Mouse (Mus musculus) lung, embryonic 16.5 days (tissue): ENCODE measurements around the gene Ppp1r18. TPM values are rescaled to one million over a fixed set of nuclear protein-coding genes. Genes with fewer than 3 reads are reported as not detected.

ENCODE experiments used
- ATAC-seq: fragments of 200-750 bp; cut with Nextera tagmentation; 2 replicates; pipeline ENCODE4 v1.8.0; 2017; ENCODE audit warnings: low read depth, mild to moderate bottlenecking, moderate library complexity
- H3K27ac ChIP-seq: fragments of 300-500 bp; sonication (generic); 2 replicates; pipeline ENCODE4 v1.5.1; 2014; ENCODE audit warnings: mild to moderate bottlenecking, control low read depth, low read length
- H3K27me3 ChIP-seq: fragments of 300-500 bp; sonication (generic); 2 replicates; pipeline ENCODE4 v1.6.1; 2014; ENCODE audit warnings: low read depth, low read length, mixed read lengths; ENCODE audit not compliant: control insufficient read depth, insufficient read depth
- H3K36me3 ChIP-seq: fragments of 300-500 bp; sonication (generic); 2 replicates; pipeline ENCODE4 v1.6.1; 2014; ENCODE audit warnings: low read length; ENCODE audit not compliant: control insufficient read depth, insufficient read depth
- H3K4me1 ChIP-seq: fragments of 300-500 bp; sonication (generic); replicated peaks from 2 replicates; pipeline ENCODE4 v1.6.1; 2014; ENCODE audit warnings: low read length, mixed read lengths; ENCODE audit not compliant: control insufficient read depth, insufficient read depth
- H3K4me2 ChIP-seq: fragments of 300-500 bp; sonication (generic); 2 replicates; pipeline ENCODE4 v1.6.1; 2014; ENCODE audit warnings: low read depth, low read length, control low read depth
- H3K4me3 ChIP-seq: fragments of 300-500 bp; sonication (generic); 2 replicates; pipeline ENCODE4 v1.5.1; 2014; ENCODE audit warnings: mild to moderate bottlenecking, low read length, control low read depth
- H3K9ac ChIP-seq: fragments of 300-500 bp; sonication (generic); 2 replicates; pipeline ENCODE4 v1.6.1; 2014; ENCODE audit warnings: low read length, control low read depth
- H3K9me3 ChIP-seq: fragments of 300-500 bp; sonication (generic); 2 replicates; pipeline ENCODE4 v1.6.1; 2016; ENCODE audit warnings: low read length; ENCODE audit not compliant: control insufficient read depth
- WGBS: fragments of 180-500 bp; shearing (Covaris S2); extraction: QIAGEN DNeasy Blood & Tissue Kit; methylation state at CpG from one replicate; pipeline ENCODE4 v1.1.7; 2014; 5-methylcytosine and 5-hydroxymethylcytosine counted together
- polyA plus RNA-seq: library from polyadenylated mRNA; unstranded; fragments of >200 nt; fragmentation: Nextera tagmentation; extraction: Ambion mirVana; gene quantifications from 2 replicates; pipeline ENCODE4 v1.2.1, GENCODE M21; 2015

Gene Ppp1r18
- polyA plus RNA-seq, 1 experiment from 2014 or later, result 26.5 TPM

DNA sequence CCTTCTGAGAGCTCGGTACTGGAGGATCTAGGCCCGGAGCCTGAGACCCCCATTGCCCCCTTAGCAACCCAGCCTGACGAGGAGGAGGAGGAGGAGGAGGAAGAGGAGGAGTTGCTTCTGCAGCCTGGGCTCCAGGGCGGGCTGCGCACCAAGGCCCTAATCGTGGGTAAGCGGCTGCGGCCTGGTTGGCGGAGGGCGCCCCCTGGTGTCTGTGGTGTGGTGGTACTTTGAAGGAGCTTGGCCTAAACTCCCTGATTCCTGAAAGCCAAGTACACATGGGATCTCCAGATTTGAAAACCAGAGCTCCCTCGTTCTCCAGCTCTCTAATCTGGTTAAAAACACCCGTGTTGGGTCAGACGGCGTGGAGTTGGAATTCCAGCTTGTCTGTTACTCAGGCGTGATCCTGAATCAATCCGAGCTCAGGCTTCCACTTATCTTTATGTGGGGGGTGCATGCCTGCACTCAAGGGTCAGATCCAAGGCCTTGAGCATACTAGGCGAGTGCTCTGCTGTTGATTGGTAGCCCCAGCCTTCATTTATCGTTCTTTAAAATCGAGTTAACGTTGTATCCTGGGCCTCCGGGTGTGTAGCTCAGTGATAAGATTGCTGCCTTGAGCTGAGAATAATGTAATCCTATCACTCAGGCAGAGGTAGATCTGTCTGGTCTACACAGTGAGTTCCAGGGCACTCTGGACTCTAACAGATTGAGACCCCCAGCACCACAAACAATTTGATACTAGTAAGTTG, 8.6 kb downstream of the Ppp1r18 start:
- peak overlapping the region; percentile 19; the same call in 1 of the 2 replicates for H3K9ac ChIP-seq
- no peaks in the 10 kb centered on the region for H3K27me3 ChIP-seq
- no peak overlapping the region for H3K27ac ChIP-seq
- H3K4me1 ChIP-seq, result peaks cover 20% of the 10 kb centered on the region
- no peak overlapping the region; the same call in 1 of the 2 replicates for H3K4me2 ChIP-seq
- 26% methylated on average over 21 of the region's 21 CpGs for WGBS
- 0 out of 2 replicates have a peak, but pooled peaks cover 2% of the 10 kb centered on the region for H3K9me3 ChIP-seq
- ATAC-seq, result peak; percentile 29; the same call in 1 of the 2 replicates
- peaks cover 20% of the 10 kb centered on the region for H3K36me3 ChIP-seq
- no peak overlapping the region for H3K4me3 ChIP-seq

DNA sequence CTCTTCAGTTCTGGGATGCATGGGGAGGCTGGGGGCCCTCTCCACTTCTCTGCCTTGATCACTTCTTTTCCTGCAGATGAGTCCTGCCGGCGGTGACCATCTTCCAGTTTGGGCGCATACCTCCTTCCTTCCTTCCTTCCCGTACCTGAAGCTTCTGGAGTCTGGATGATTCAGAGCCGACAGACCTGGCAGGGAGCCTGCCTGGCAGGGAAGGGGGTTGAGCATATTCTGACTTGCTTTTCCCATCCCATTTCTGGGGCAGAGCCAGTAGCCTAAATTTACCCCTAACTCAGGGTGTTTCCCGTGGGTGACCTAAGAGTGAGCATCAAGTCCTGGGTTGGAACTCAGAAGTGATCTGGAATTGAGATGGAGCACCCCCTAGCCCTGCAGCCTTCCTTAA, 9.3 kb downstream of the Ppp1r18 start:
- ATAC-seq, result no peak
- 78% methylated on average over 6 of the region's 6 CpGs for WGBS
- H3K9ac ChIP-seq, result no peak overlapping the region; the same call in 1 of the 2 replicates

DNA sequence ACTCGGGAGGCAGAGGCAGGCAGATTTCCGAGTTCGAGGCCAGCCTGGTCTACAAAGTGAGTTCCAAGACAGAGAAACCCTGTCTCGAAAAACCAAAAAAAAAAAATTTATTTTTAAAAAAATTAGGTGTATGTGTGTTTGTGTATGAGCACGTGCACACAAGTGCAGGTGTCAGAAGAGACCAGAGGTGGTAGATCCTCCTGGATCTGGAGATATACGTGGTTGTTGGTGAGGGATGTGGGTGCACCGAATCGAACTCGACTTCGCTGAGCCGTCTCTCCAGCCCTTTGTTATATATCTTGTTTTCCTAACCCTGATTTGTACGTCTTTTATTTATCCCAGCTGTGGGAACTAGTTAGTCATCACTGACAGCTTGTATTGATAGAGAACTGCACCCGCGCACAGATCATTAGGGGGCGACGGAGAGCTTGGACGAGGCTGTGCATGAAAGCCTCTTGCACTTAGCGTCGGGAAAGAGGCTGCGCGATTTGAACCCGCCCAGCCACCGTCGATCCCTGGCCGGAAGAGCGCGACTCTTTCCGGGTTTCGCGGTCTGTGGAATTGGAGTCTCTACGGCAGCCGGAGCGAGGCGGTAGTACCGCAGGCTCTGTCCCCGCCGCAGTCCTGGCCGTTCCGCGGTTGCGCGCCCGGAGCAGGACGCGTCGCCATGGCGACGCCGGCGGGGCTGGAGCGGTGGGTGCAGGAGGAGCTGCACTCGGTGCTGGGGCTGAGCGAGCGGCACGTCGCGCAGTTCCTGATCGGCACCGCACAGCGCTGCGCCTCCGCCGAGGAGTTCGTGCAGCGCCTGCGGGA, 14.1 kb downstream of the Ppp1r18 start, which contains the start of gene Dhx16:
Gene Dhx16, plus strand, starts transcription at position 575 of the 813 bp plus-strand sequence.
- Histone ChIP-seq H3K27ac (peak within 1 kb of the TSS; percentile 49; the same call in 1 of the 2 replicates), H3K9me3 (no peaks in the 10 kb centered on the region), H3K4me2 (peak within 1 kb of the TSS; percentile 78), H3K27me3 (no peaks in the 10 kb centered on the region), H3K4me1 (peaks cover 11% of the 10 kb centered on the region; the same call in 1 of the 2 replicates), H3K4me3 (peak within 1 kb of the TSS; percentile 95), H3K9ac (peak within 1 kb of the TSS; percentile 89), H3K36me3 (peaks cover 36% of the 10 kb centered on the region)
- peak; percentile 94 for ATAC-seq
- WGBS, result 6% methylated on average over 62 of the region's 66 CpGs

More for the DNA sequence above, 9.3 kb downstream of the Ppp1r18 start:
- Histone ChIP-seq H3K4me1 (peaks cover 13% of the 10 kb centered on the region), H3K4me2 (no peak overlapping the region), H3K36me3 (peaks cover 20% of the 10 kb centered on the region), H3K4me3 (no peak overlapping the region), H3K27me3 (no peaks in the 10 kb centered on the region), H3K27ac (no peak overlapping the region), H3K9me3 (0 out of 2 replicates have a peak, but pooled peaks cover 2% of the 10 kb centered on the region)

DNA sequence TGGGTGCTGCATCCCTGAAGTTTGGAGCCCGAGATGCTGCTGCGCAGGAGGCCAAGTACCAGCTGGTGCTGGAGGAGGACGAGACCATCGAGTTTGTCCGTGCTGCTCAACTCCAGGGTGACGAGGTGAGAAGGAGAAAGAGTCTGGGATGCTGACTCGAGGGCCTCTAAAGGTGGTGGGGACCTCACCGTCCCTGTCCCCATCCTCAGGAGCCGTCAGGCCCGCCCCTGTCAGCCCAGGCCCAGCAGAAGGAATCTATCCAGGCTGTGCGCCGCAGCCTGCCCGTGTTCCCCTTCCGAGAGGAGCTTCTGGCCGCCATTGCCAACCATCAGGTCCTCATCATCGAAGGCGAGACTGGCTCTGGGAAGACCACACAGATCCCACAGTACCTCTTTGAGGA, 17.5 kb downstream of the Ppp1r18 start:
- Histone ChIP-seq H3K9ac (no peak overlapping the region), H3K4me1 (peaks cover 11% of the 10 kb centered on the region; the same call in 1 of the 2 replicates), H3K9me3 (no peaks in the 10 kb centered on the region), H3K4me3 (no peak overlapping the region), H3K27me3 (no peaks in the 10 kb centered on the region), H3K27ac (no peak overlapping the region), H3K36me3 (peaks cover 45% of the 10 kb centered on the region), H3K4me2 (no peak overlapping the region)
- ATAC-seq, result no peak
- 93% methylated on average over 17 of the region's 17 CpGs for WGBS

DNA sequence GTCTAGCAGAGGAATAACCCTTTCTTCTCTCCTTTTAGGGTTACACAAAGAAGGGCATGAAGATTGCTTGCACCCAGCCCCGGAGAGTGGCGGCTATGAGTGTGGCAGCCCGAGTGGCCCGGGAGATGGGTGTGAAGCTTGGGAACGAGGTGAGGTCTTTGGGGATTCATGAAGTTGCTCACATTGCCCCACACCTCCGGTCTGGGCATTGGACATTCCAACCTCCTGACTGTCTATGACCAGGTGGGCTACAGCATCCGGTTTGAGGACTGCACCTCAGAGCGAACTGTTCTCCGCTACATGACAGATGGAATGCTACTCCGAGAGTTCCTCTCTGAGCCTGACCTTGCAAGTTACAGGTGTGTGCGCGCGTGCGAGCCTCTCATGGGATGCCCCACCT, 18.4 kb downstream of the Ppp1r18 start:
- ATAC-seq, result no peak
- Histone ChIP-seq H3K27ac (no peak overlapping the region), H3K9me3 (no peaks in the 10 kb centered on the region), H3K36me3 (peaks cover 54% of the 10 kb centered on the region), H3K9ac (no peak overlapping the region), H3K4me1 (peaks cover 11% of the 10 kb centered on the region; the same call in 1 of the 2 replicates), H3K4me3 (no peak overlapping the region), H3K27me3 (no peaks in the 10 kb centered on the region), H3K4me2 (no peak overlapping the region)
- WGBS, result 96% methylated on average over 14 of the region's 14 CpGs

DNA sequence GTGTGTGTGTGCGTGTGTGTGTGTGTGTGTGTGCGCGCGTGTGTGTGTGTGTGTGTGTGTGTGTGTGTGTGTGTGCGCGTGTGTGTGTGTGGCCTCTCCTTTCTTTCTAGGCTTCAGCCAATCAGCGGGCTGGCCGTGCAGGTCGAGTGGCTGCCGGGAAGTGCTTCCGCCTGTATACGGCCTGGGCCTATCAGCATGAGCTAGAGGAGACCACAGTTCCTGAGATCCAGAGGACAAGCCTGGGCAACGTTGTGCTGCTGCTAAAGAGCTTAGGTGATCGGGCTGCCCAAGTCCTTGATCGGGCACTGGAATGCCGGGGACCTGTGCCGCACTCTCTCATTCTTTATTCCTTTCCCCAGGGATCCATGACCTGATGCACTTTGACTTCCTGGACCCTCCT, 22.3 kb downstream of the Ppp1r18 start:
- Histone ChIP-seq H3K36me3 (peaks cover 75% of the 10 kb centered on the region), H3K4me1 (no peaks in the 10 kb centered on the region), H3K4me2 (no peak overlapping the region), H3K9me3 (no peaks in the 10 kb centered on the region), H3K9ac (no peak overlapping the region), H3K27me3 (no peaks in the 10 kb centered on the region), H3K27ac (no peak overlapping the region), H3K4me3 (no peak overlapping the region)
- WGBS, result 77% methylated on average over 10 of the region's 17 CpGs
- ATAC-seq, result no peak

DNA sequence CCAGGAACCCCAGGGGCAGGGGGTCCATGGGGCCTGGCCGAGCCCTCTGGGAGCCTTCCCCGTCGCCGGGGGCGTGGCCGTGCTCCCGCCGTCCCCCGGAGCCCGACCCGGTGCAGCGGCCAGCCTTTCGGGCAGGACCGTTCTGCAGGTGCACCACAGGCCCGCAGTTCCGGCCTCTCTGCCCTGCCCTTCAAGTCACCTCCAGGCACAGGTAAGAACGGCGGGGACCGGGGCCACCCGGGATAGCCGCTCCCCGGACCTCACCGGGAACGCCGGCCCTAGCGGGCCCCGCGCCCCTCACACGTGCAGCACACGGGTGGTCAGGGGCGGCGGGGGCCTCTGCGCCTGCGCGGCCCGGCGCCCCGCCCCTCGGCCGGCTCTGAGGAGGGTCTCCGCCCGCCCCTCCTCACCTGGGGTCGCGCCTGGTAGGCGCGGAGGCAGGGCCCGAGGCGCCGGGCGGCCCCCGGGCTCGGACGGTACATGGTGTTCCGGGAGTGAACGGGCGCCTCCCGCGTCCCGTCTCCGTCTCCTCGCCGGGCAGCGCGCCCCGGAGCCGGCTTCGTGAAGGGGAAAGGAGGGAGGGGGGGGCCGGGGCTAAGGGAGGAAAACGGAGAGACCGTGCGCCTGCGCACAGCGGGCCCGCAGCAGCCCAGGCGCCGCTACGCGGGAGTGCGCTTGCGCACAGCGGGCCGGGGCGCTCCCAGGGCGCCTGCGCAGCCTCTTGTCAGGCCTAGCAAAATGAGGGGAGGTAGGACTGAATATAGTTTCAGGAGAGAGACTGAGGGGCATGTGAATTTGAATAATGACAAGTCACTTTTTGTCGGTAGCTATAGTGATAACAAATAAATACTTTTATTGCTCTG, 31.6 kb downstream of the Ppp1r18 start, which contains the start of gene 2310061I04Rik:
Gene 2310061I04Rik, minus strand, starts transcription at position 651 of the 863 bp plus-strand sequence.
- H3K27ac ChIP-seq, result peak within 1 kb of the TSS; percentile 83
- H3K36me3 ChIP-seq, result peaks cover 15% of the 10 kb centered on the region
- WGBS, result 1% methylated on average over 61 of the region's 86 CpGs
- no peaks in the 10 kb centered on the region for H3K27me3 ChIP-seq
- peak within 1 kb of the TSS; percentile 98 for H3K4me2 ChIP-seq
- H3K4me3 ChIP-seq, result peak within 1 kb of the TSS; percentile 87
- no peaks in the 10 kb centered on the region for H3K9me3 ChIP-seq
- H3K9ac ChIP-seq, result peak within 1 kb of the TSS; percentile 80
- H3K4me1 ChIP-seq, result peaks cover 6% of the 10 kb centered on the region; the same call in 1 of the 2 replicates
- peak; percentile 95 for ATAC-seq

DNA sequence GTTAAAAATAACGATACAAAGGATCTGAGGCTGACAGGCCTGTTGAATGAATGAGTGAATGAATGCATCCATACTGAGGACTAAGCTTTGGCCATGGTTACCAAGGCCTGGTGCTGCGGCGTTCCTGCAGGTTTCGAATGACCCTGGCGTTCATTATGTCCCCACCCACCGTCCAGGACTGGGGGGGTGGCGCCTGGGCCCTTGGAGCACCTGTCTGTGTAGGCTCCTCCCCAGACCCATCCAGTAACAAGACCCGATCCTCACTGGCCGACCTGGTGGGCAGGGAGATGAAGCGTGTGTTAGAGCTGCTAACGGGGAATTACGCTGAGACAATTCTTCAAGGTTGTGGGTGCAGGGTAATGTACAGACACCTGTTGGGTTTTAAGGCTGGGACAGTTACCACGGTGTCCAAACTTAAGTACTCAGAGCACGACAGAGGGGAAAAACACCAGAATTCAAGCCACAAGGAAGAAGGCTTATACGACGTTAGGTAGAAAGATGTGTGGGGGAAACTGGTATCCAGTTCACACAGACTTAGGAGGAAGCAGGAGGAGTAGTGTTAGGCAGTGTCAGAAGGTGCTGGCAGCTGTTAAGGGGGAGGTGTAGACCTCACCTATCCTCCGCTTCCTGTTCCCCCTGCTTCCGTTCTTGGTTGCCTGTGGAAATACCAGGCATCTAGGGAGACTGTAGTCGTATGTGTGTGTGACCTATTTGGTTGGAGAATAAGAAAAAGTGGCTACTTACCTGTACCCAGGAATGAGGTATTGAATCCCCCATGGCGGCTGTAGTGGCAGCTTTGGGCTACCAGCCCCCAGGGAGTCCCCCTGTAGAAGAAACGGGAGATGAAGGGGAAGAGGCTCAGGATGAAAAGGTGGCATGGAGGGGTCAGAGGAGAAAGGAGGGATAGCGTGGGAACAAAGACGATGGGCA, 32.5 kb downstream of the Ppp1r18 start:
- WGBS, result 39% methylated on average over 23 of the region's 23 CpGs

More for the DNA sequence above, 32.5 kb downstream of the Ppp1r18 start:
- H3K4me3 ChIP-seq, result peak overlapping the region; percentile 87
- peak overlapping the region; percentile 98 for H3K4me2 ChIP-seq
- H3K4me1 ChIP-seq, result peaks cover 6% of the 10 kb centered on the region; the same call in 1 of the 2 replicates
- peak; percentile 34 for ATAC-seq
- no peaks in the 10 kb centered on the region for H3K9me3 ChIP-seq
- H3K36me3 ChIP-seq, result peaks cover 9% of the 10 kb centered on the region
- H3K27ac ChIP-seq, result no peak overlapping the region
- H3K9ac ChIP-seq, result peak overlapping the region; percentile 80
- no peaks in the 10 kb centered on the region for H3K27me3 ChIP-seq
